Mouse (Mus musculus) embryonic facial prominence, embryonic 11.5 days (tissue): ENCODE data around the gene Nacc1. TPM values are rescaled to one million over a fixed set of nuclear protein-coding genes. Genes with fewer than 3 reads are reported as not detected.
A peak's percentile ranks its signal among the peaks of the same experiment; 100 is the strongest.

Source experiments
- ATAC-seq: fragments of 200-750 bp; cut with Nextera tagmentation; replicated peaks from 2 replicates; pipeline ENCODE4 v1.8.0; 2017; ENCODE audit warnings: low read depth; ENCODE audit not compliant: insufficient number of reproducible peaks, low FRiP score, low TSS enrichment
- DNase-seq: peaks from one replicate; pipeline ENCODE4 v3.0.0-alpha.2; 2015; ENCODE audit warnings: low spot score
- H3K27ac ChIP-seq: fragments of 300-500 bp; sonication (generic); replicated peaks from 2 replicates; pipeline ENCODE4 v1.5.1; 2014; ENCODE audit warnings: mild to moderate bottlenecking, low read depth, low read length, control low read depth
- H3K27me3 ChIP-seq: fragments of 300-500 bp; sonication (generic); 2 replicates; pipeline ENCODE4 v1.6.1; 2014; ENCODE audit warnings: mild to moderate bottlenecking, low read length, moderate library complexity, mixed read lengths; ENCODE audit not compliant: control insufficient read depth, insufficient read depth
- H3K36me3 ChIP-seq: fragments of 300-500 bp; sonication (generic); replicated peaks from 2 replicates; pipeline ENCODE4 v1.6.1; 2014; ENCODE audit warnings: low read depth, mild to moderate bottlenecking, low read length, moderate library complexity, mixed read lengths; ENCODE audit not compliant: control insufficient read depth, insufficient read depth
- H3K4me1 ChIP-seq: fragments of 300-500 bp; sonication (generic); 2 replicates; pipeline ENCODE4 v1.6.1; 2014; ENCODE audit warnings: low read length, mixed read lengths; ENCODE audit not compliant: control insufficient read depth, insufficient read depth
- H3K4me2 ChIP-seq: fragments of 300-500 bp; sonication (generic); 2 replicates; pipeline ENCODE4 v1.6.1; 2014; ENCODE audit warnings: low read depth, mild to moderate bottlenecking, control low read depth, low read length, moderate library complexity
- H3K4me3 ChIP-seq: fragments of 300-500 bp; sonication (generic); 2 replicates; pipeline ENCODE4 v1.5.1; 2014; ENCODE audit warnings: low read depth, low read length, control low read depth
- H3K9ac ChIP-seq: fragments of 300-500 bp; sonication (generic); replicated peaks from 2 replicates; pipeline ENCODE4 v1.6.1; 2014; ENCODE audit warnings: mild to moderate bottlenecking, control low read depth, low read length
- H3K9me3 ChIP-seq: fragments of 300-500 bp; sonication (generic); replicated peaks from 2 replicates; pipeline ENCODE4 v1.6.1; 2016; ENCODE audit warnings: mild to moderate bottlenecking, low read length, inconsistent platforms, mixed read lengths; ENCODE audit not compliant: control insufficient read depth
- WGBS: fragments of 180-500 bp; shearing (Covaris S2); extraction: QIAGEN DNeasy Blood & Tissue Kit; methylation state at CpG from one replicate; pipeline ENCODE4 v1.1.7; 2014; 5-methylcytosine and 5-hydroxymethylcytosine counted together
- polyA plus RNA-seq: library from polyadenylated mRNA; unstranded; fragments of >200 nt; fragmentation: Nextera tagmentation; extraction: Ambion mirVana; gene quantifications from 2 replicates; pipeline ENCODE4 v1.2.1, GENCODE M21; 2014

Gene Nacc1
- polyA plus RNA-seq, 1 experiment from 2014 or later = 21.0 TPM

- Histone ChIP-seq H3K9ac (peak overlapping the region; percentile 58; the same call in 1 of the 2 replicates), H3K4me2 (peak overlapping the region; percentile 81), H3K27me3 (no peaks in the 10 kb centered on the region), H3K4me1 (peaks cover 8% of the 10 kb centered on the region), H3K36me3 (no peaks in the 10 kb centered on the region), H3K27ac (peak overlapping the region; percentile 99), H3K9me3 (no peaks in the 10 kb centered on the region), H3K4me3 (no peak overlapping the region; the same call in 1 of the 2 replicates)
- DNase-seq (no peak), ATAC-seq (no peak)
These were observed 30.5 kb downstream of the Nacc1 start for GRCm38 (mm10) chr8:84657203-84657602.

GRCm38 (mm10) chr8:84656641-84657126, 31.0 kb downstream of the Nacc1 start:
- Histone ChIP-seq H3K27me3 (no peaks in the 10 kb centered on the region), H3K36me3 (no peaks in the 10 kb centered on the region), H3K4me2 (peak overlapping the region; percentile 81), H3K27ac (peak overlapping the region; percentile 99), H3K4me1 (peaks cover 8% of the 10 kb centered on the region), H3K9me3 (no peaks in the 10 kb centered on the region), H3K4me3 (peak overlapping the region; percentile 34), H3K9ac (peak overlapping the region; percentile 58)
- DNase-seq (peak; percentile 91), ATAC-seq (peak; percentile 66)
- WGBS = under 1% methylated on average over 23 of the region's 23 CpGs

GRCm38 (mm10) chr8:84656191-84656525, 31.5 kb downstream of the Nacc1 start:
- H3K27ac ChIP-seq = peak overlapping the region; percentile 99
- H3K9me3 ChIP-seq = no peaks in the 10 kb centered on the region
- DNase-seq (peak; percentile 96), ATAC-seq (peak; percentile 53)
- H3K9ac ChIP-seq = peak overlapping the region; percentile 58
- H3K36me3 ChIP-seq = no peaks in the 10 kb centered on the region
- H3K4me2 ChIP-seq = peak overlapping the region; percentile 81
- H3K27me3 ChIP-seq = no peaks in the 10 kb centered on the region
- H3K4me3 ChIP-seq = peak overlapping the region; percentile 34
- H3K4me1 ChIP-seq = peaks cover 8% of the 10 kb centered on the region
- WGBS = 0% methylated on average over 10 of the region's 10 CpGs

- peak; percentile 80 for ATAC-seq
- Histone ChIP-seq H3K36me3 (no peaks in the 10 kb centered on the region), H3K4me3 (peak overlapping the region; percentile 34), H3K4me2 (peak overlapping the region; percentile 81), H3K9me3 (no peaks in the 10 kb centered on the region), H3K9ac (peak overlapping the region; percentile 58), H3K27ac (peak overlapping the region; percentile 99), H3K4me1 (peaks cover 8% of the 10 kb centered on the region), H3K27me3 (no peaks in the 10 kb centered on the region)
- peak; percentile 95 for DNase-seq
- WGBS = under 1% methylated on average over 14 of the region's 15 CpGs
These were observed 32.1 kb downstream of the Nacc1 start for GRCm38 (mm10) chr8:84655336-84656190.

- 27% methylated on average over 4 of the region's 4 CpGs for WGBS
- Histone ChIP-seq H3K27me3 (no peaks in the 10 kb centered on the region), H3K4me3 (no peak overlapping the region), H3K4me1 (peaks cover 8% of the 10 kb centered on the region), H3K4me2 (no peak overlapping the region), H3K36me3 (no peaks in the 10 kb centered on the region), H3K27ac (peak overlapping the region; percentile 99), H3K9me3 (no peaks in the 10 kb centered on the region), H3K9ac (no peak overlapping the region)
- ATAC-seq (no peak), DNase-seq (peak; percentile 51)
These were observed 33.1 kb downstream of the Nacc1 start for GRCm38 (mm10) chr8:84654597-84654996.

- no peak overlapping the region for H3K4me2 ChIP-seq
- 44% methylated on average over 9 of the region's 9 CpGs for WGBS
- H3K9me3 ChIP-seq = no peaks in the 10 kb centered on the region
- no peak overlapping the region for H3K27ac ChIP-seq
- no peak for ATAC-seq
- no peaks in the 10 kb centered on the region for H3K36me3 ChIP-seq
- H3K9ac ChIP-seq = no peak overlapping the region
- no peak overlapping the region for H3K4me3 ChIP-seq
- H3K27me3 ChIP-seq = no peaks in the 10 kb centered on the region
- no peak for DNase-seq
- H3K4me1 ChIP-seq = peaks cover 8% of the 10 kb centered on the region
These were observed 34.5 kb downstream of the Nacc1 start for GRCm38 (mm10) chr8:84653092-84653631.

GRCm38 (mm10) chr8:84650213-84650612, 37.4 kb downstream of the Nacc1 start:
- no peaks in the 10 kb centered on the region for H3K9me3 ChIP-seq
- ATAC-seq (no peak), DNase-seq (no peak)
- no peak overlapping the region for H3K4me3 ChIP-seq
- peak overlapping the region; percentile 13; the same call in 1 of the 2 replicates for H3K9ac ChIP-seq
- H3K27me3 ChIP-seq = no peaks in the 10 kb centered on the region
- peak overlapping the region; percentile 10 for H3K27ac ChIP-seq
- peaks cover 5% of the 10 kb centered on the region; the same call in 1 of the 2 replicates for H3K4me1 ChIP-seq
- no peaks in the 10 kb centered on the region for H3K36me3 ChIP-seq
- WGBS = 43% methylated on average over 3 of the region's 3 CpGs
- H3K4me2 ChIP-seq = no peak overlapping the region

- DNase-seq (peak; percentile 86), ATAC-seq (peak; percentile 56; the same call in 1 of the 2 replicates)
- H3K9ac ChIP-seq = peak overlapping the region; percentile 18
- WGBS = under 1% methylated on average over 14 of the region's 14 CpGs
- peak overlapping the region; percentile 32 for H3K4me2 ChIP-seq
- peak overlapping the region; percentile 21; the same call in 1 of the 2 replicates for H3K4me3 ChIP-seq
- no peaks in the 10 kb centered on the region for H3K36me3 ChIP-seq
- peak overlapping the region; percentile 47; the same call in 1 of the 2 replicates for H3K27ac ChIP-seq
- no peaks in the 10 kb centered on the region for H3K27me3 ChIP-seq
- no peaks in the 10 kb centered on the region for H3K9me3 ChIP-seq
- peaks cover 5% of the 10 kb centered on the region; the same call in 1 of the 2 replicates for H3K4me1 ChIP-seq
These were observed 40.2 kb downstream of the Nacc1 start for GRCm38 (mm10) chr8:84647461-84647901.
